Mouse (Mus musculus) induced T-regulatory cell, adult 2 months (primary cell): ENCODE data around the gene Ptk7.
A peak's percentile ranks its signal among the peaks of the same experiment; 100 is the strongest.

ENCODE experiments used
- DNase-seq: peaks from one replicate; pipeline ENCODE4 v3.0.0-alpha.2; 2012; ENCODE audit warnings: low read depth

Gene Ptk7

DNA sequence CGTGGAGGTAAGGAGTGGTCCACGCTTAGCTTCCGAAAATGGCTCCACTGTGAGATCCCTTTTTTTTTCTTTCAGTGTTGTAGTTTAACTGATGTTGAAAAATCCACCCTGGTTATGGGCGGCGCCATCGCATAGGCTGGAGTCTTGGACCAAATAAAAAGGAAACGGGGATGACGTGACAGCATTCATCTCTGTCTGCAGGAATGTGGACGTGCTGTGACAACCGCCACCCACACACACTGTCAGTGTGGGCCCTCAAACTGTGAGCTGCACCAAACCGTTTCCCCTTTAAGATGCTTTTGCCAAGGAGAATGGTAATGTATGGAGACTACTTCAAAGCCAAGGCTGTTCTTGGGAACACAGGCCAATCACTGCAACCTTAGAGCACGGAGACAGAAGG is 23.3 kb downstream of the Ptk7 start:
- DNase-seq: no peak

DNA sequence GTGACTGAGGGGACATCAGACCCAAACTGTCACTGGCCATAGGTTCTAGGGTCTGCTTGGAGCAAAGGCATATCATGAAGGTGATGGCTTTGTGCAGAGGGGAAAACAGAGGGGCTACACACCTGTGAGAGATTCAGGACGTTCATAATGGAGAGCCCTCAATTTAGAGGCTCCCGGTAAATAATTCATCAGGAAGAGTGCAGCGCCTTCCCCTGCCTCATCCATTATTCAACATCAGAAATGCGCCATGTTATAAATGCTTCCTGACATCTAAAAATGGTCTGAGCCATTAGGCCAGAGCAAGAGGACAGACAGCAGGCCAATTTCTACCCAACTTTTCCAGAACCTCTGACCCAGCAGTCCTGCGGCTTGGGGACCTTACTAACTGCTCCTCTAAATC is 24.2 kb downstream of the Ptk7 start:
- DNase-seq: no peak

DNA sequence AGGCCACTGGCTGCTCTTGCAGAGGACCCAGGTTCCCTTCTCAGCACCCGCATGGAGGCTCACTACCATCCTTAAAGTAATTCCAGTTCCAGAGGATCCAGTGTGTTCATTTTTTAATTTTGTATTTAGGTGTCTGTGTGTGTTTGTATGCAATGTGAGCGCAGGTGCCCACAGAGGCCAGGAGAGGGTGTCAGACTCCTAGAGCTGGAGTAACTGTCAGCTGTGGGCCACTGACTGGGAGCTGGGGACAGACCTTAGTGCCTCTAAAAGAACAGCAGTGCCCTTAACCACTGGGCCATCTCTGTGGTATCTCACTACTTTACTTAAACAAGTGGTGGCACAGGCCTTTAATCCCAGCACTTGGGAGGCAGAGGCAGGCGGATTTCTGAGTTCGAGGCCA is 26.1 kb downstream of the Ptk7 start:
- no peak for DNase-seq

GRCm38 (mm10) chr17:46602212-46602611 is 27.1 kb downstream of the Ptk7 start:
- no peak for DNase-seq

GRCm38 (mm10) chr17:46600569-46600968 is 28.7 kb downstream of the Ptk7 start:
- peak; percentile 18 for DNase-seq

DNA sequence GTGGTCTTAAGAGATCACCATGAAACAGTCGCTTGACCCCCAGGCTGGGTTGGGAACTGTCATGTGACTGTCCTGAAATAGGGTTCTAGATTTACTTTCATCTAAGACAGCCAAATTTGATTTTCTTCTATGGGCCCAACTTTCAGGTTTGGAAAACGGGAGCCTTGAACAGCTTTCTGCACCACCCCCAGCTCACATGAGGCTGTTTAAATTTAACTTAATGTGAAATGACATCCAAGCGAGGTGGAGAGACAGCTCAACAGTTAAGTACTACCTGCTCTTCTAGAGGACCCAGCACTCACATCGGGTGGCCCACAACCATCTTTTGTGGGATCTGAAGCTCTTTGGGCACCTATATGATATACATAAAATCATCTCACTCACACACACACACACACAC is 30.3 kb downstream of the Ptk7 start:
- DNase-seq: no peak

- no peak for DNase-seq
These were observed 31.3 kb downstream of the Ptk7 start for GRCm38 (mm10) chr17:46597956-46598355.

GRCm38 (mm10) chr17:46595336-46595735 is 34.0 kb downstream of the Ptk7 start:
- no peak for DNase-seq

DNA sequence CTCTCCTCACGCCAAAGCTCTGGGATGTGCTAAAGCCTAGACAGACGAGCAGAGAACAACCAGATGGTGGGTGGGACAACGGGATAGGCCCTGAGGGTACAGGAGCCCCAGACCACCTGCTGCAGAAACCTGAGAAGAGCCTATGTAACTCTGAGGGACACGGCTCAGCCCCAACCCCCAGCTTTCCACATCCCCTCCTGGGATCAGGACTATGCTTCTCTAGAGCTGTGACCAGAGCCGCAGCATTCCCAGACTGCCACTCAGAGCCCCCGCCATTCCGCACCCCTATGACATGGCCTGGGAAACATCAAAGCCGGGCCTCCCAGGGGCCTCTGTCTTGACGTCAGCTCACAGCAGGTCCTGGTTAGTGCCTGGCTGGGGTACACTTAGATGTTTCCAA is 34.7 kb downstream of the Ptk7 start:
- no peak for DNase-seq

DNA sequence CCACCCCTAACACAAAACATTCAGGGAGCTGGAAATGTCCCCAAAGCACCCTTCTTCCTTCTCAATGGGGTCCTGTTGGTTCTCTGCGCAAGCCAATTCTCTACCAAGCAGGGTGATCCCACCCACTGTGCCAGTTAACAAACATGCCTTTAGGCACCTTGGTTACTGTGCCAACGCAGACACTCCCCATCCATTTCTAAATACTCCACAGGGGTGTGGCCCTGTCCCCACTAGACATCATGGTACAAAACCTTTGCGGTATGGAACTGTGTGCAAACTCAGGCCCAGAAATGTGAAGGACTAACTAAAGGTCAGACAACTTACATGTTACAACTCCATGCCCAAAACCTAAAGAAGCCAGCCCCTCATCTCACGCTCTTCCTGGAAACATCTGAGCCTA is 36.2 kb downstream of the Ptk7 start:
- DNase-seq: no peak

GRCm38 (mm10) chr17:46591406-46591805 is 37.9 kb downstream of the Ptk7 start:
- DNase-seq: no peak

DNA sequence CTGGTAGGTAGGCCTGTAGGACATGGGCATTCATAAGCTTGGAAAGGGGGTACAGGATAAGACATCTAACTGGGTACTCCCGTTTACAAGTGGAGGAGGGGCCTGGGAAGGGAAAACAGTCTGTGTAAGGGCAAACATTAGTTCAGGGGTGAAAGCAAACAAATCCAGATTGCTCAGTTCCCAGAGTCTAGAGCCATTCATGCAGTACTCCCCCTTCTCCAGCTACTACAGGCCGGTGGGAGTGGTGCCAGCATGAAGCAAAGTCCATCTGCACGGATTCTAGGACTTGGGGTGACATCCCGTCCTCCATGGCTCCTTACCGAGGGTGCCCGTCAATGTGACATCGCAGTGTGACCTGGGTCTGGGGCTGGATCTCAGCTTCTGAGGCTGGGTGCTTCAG is 38.9 kb downstream of the Ptk7 start:
- DNase-seq: no peak

DNA sequence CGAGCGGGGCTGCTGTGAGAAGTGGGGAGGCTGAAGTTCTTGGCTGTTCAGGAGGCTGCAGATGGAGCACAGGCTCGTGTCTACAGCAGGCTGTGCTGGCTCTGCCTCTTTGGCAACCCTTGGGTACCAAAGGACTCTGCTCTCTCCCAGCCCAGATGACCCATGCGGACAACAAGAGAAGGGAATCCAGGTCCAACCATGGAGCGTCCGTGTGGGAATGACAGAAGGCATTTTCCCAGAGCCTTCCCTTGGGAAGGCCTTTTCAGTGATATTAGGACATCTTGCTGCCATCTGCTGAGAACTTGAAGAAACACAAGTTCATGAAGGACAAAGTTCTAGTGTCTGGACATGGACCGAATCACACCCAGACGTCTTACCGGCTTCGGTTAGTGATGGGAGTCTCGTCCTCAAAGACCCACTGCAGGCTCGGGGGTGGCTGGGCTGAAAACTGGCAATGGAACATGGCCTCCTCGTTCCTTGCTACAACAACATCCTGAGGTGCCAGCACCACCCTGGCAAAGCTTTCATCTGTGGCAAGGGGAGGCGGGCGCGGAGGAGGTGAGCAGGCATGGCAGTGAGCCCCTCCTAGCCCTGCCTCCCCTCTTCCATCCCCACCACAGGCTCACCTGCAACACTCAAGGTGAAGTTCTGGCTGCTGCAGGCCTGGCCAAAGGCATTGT is 39.5 kb downstream of the Ptk7 start:
- DNase-seq: no peak

DNA sequence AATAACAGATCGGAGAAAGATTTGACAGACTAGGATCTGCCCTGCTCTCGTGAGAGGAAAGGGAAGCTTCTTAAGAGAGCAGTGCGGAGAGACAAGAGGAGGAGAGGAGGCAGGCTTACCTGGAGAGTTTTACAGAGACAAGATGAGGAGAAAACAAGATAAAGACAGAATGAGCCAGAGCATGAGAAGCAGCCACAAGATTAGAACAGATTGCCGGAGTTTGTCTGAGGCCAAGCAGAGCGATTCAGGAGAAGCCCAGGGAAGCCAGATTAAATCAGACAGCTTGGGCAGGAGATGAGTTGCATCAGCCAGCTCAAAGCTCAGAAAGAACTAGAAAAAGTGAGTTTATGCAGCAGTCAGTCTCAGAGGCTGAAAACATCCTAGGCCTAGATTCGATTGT is 40.4 kb downstream of the Ptk7 start:
- no peak for DNase-seq

- peak; percentile 53 for DNase-seq
These were observed 41.1 kb downstream of the Ptk7 start for GRCm38 (mm10) chr17:46588173-46588572.

DNA sequence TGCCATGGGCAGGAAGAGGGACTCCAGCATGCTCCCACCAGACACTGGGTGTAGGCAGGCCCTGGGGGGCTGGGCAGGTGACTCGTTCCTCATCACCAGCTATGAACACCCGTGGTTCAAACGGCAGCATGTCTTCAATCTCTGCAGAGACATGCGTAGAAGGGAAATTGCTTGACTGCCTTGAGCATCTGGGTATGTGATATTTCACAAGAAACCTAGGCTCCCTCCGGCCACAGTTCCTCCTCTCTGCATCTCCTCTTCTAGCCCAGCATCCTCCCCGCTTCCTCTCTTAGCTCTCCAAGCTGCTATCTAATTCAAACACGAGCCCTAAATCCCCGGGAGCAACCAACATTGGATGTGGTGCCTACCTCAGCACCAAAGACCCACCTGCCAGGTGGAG is 43.0 kb downstream of the Ptk7 start:
- DNase-seq: no peak

- DNase-seq: no peak
These were observed 50.7 kb downstream of the Ptk7 start for GRCm38 (mm10) chr17:46578650-46579049.

DNA sequence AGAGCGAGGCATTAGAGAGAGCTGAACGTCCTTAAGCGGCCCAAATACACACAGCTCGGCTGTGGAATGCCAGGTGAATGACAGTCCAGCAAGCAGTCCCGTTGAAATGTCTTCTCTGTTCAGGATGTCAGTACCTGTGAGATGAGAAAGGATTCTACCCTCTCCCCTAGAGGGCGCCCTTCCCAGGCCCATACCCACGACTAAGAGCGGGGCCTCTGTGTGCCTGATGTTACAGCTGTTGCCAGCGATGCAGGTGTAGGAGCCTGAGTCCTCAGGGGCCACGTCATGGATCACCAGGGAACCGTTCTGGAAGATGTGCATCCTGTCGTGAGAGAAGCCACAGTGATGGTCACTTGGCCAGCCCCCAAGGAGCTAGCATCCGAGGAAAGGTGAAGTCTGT is 53.2 kb downstream of the Ptk7 start:
- DNase-seq: peak; percentile 54

GRCm38 (mm10) chr17:46574535-46574934 is 54.8 kb downstream of the Ptk7 start:
- DNase-seq: no peak

DNA sequence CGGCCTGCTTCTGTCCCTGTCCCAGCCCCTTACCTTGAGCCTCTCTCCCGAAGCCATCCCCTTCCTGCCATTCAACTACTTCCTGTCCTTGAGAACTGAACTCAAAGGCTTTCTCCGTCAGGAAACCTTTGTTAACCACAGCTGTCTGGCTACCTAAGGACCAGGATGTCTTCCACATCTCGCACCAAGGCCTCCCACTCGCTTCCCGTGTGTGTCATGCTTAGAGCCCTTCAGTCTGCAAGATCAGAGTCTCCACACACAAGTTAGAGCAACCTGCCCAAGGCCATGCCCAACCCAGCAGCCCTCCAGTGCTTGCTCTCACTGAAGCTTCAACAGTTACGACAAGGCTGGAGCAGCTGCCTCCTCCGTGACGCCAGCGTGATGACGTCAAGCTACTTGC is 58.3 kb downstream of the Ptk7 start:
- DNase-seq: no peak

GRCm38 (mm10) chr17:46559146-46559545 is 70.2 kb downstream of the Ptk7 start:
- no peak for DNase-seq

DNA sequence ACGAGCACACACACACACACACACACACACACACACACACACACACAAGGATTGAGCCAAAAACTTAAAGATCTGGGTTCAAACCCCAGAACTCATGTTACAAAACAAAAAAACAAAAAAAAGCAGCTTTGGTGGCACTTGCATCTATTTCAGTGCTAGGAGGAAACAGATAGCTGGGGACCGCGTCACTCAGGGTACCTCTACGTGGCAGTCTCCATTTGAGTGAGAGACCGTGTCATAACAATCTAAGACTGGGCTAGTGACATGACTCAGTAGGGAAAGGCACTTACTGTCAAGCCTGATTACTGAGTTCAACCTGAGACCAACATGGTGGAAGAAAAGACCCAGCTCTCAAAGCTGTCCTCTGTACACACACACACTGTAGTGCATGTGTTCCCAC is 71.2 kb downstream of the Ptk7 start:
- DNase-seq: peak; percentile 65

DNA sequence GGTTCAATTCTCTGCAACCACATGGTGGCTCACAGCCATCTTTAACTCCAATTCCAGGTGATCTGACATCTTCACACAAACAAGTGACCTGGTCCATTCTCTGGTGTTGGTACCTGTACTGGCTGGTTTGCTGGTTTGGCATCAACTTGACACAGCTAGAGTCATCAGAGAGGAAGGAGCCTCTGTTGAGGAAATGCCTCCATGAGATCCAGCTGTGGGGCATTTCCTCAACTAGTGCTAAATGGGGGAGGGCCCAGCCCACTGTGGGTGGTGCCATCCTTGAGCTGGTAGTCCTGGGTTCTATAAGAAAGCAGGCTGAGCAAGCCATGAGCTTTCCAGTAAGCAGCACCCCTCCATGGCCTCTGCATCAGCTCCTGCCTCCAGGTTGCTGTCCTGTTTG is 72.0 kb downstream of the Ptk7 start:
- DNase-seq: peak; percentile 42

DNA sequence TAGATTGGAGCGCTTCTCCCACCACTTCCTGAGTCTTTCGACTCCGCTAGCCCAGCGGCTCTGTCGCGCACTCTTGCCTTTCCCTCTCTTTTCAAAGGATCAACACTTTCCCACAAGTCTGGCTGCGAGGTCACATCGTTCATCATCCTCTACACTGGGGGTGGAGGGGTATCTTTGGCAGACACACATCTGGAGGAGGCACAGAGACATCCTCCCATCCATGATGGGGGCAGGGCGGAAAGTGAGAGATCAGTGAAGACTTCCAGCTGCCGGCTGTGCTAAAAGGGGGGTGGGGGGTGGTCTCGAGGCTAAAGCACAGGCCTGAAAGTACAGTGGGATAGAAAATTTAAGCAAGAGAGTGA is 72.7 kb downstream of the Ptk7 start:
- no peak for DNase-seq
